Mouse (Mus musculus) small intestine, adult 2 months (tissue): Measurements from ENCODE around the gene Crhr2. TPM values are rescaled to one million over a fixed set of nuclear protein-coding genes. Genes with fewer than 3 reads are reported as not detected.

Source experiments
- H3K27ac ChIP-seq: fragments of 200-500 bp; 2 replicates; pipeline ENCODE4 v1.5.1; 2012; ENCODE audit warnings: low read depth, low read length, control low read depth, inconsistent platforms; ENCODE audit not compliant: insufficient read depth
- H3K27me3 ChIP-seq: fragments of 200-500 bp; 2 replicates; pipeline ENCODE4 v1.6.1; 2012; ENCODE audit warnings: mild to moderate bottlenecking, moderate library complexity, low read length, inconsistent platforms; ENCODE audit not compliant: control insufficient read depth, insufficient read depth
- H3K36me3 ChIP-seq: fragments of 200-500 bp; 2 replicates; pipeline ENCODE4 v1.6.1; 2012; ENCODE audit warnings: mild to moderate bottlenecking, low read length, control low read depth, inconsistent platforms; ENCODE audit not compliant: control insufficient read depth, insufficient read depth
- H3K4me1 ChIP-seq: fragments of 200-500 bp; 2 replicates; pipeline ENCODE4 v1.6.1; 2012; ENCODE audit warnings: low read length, inconsistent platforms, mixed read lengths; ENCODE audit not compliant: control insufficient read depth, insufficient read depth, insufficient read length
- H3K4me3 ChIP-seq: fragments of 200-500 bp; 2 replicates; pipeline ENCODE4 v1.5.1; 2012; ENCODE audit warnings: low read depth, mild to moderate bottlenecking, control low read depth, inconsistent platforms, low read length, moderate library complexity
- CTCF ChIP-seq: fragments of 200-500 bp; IDR thresholded peaks from 2 replicates; pipeline ENCODE4 v1.5.1; 2012; ENCODE audit warnings: low read depth, mild to moderate bottlenecking, control low read depth, inconsistent platforms, low read length, moderate library complexity, mixed read lengths; ENCODE audit not compliant: insufficient replicate concordance, insufficient read length; ENCODE audit errors: extremely low read depth
- POLR2A ChIP-seq: fragments of 200-500 bp; IDR thresholded peaks from 2 replicates; pipeline ENCODE4 v1.6.1; 2012; ENCODE audit warnings: low read depth, mild to moderate bottlenecking, control low read depth, inconsistent platforms, low read length, moderate library complexity
- WGBS: fragments of 180-500 bp; shearing (Covaris S2); methylation state at CpG from one replicate; pipeline ENCODE4 v1.1.7; 2018; 5-methylcytosine and 5-hydroxymethylcytosine counted together
- polyA plus RNA-seq: library from polyadenylated mRNA; depleted of rRNA; stranded (reverse); fragments of >200 nt; gene quantifications from 2 replicates; pipeline ENCODE4 v1.2.3, GENCODE M21; 2012

Gene Crhr2
- polyA plus RNA-seq, 1 experiment, result 0.51 TPM

GRCm38 (mm10) chr6:55090639-55091038, 42.2 kb downstream of the Crhr2 start:
- 17% methylated on average over 4 of the region's 4 CpGs for WGBS
- peak; percentile 19; the same call in 1 of the 2 replicates for TF ChIP-seq CTCF
- TF ChIP-seq POLR2A, result no peak
- no peak overlapping the region for H3K27ac ChIP-seq

GRCm38 (mm10) chr6:55087355-55087754, 45.5 kb downstream of the Crhr2 start:
- no peak overlapping the region for H3K27ac ChIP-seq

More at GRCm38 (mm10) chr6:55090639-55091038, 42.2 kb downstream of the Crhr2 start:
- no peaks in the 10 kb centered on the region for H3K27me3 ChIP-seq
- no peak overlapping the region for H3K4me3 ChIP-seq
- no peaks in the 10 kb centered on the region for H3K36me3 ChIP-seq
- H3K4me1 ChIP-seq, result no peaks in the 10 kb centered on the region

GRCm38 (mm10) chr6:55082261-55083051, 50.4 kb downstream of the Crhr2 start:
- Histone ChIP-seq H3K4me1 (no peaks in the 10 kb centered on the region), H3K4me3 (no peak overlapping the region), H3K27me3 (no peaks in the 10 kb centered on the region), H3K36me3 (peaks cover 23% of the 10 kb centered on the region), H3K27ac (no peak overlapping the region)
- TF ChIP-seq POLR2A, result no peak
- TF ChIP-seq CTCF, result no peak
- WGBS, result 71% methylated on average over 7 of the region's 7 CpGs

More at GRCm38 (mm10) chr6:55087355-55087754, 45.5 kb downstream of the Crhr2 start:
- H3K27me3 ChIP-seq, result no peaks in the 10 kb centered on the region
- no peaks in the 10 kb centered on the region for H3K4me1 ChIP-seq
- H3K36me3 ChIP-seq, result no peaks in the 10 kb centered on the region
- 58% methylated on average over 4 of the region's 4 CpGs for whole genome bisulfite sequencing
- no peak for TF ChIP-seq POLR2A
- TF ChIP-seq CTCF, result no peak
- no peak overlapping the region for H3K4me3 ChIP-seq

- Histone ChIP-seq H3K4me3 (no peak overlapping the region), H3K27ac (no peak overlapping the region), H3K27me3 (no peaks in the 10 kb centered on the region), H3K36me3 (peaks cover 25% of the 10 kb centered on the region), H3K4me1 (no peaks in the 10 kb centered on the region)
- WGBS, result 82% methylated on average over 3 of the region's 3 CpGs
- TF ChIP-seq POLR2A, result no peak
- no peak for TF ChIP-seq CTCF
Observed at GRCm38 (mm10) chr6:55081379-55081778, 51.4 kb downstream of the Crhr2 start.

GRCm38 (mm10) chr6:55076561-55077255, 56.1 kb downstream of the Crhr2 start:
- no peaks in the 10 kb centered on the region for H3K4me1 ChIP-seq
- 81% methylated on average over 4 of the region's 4 CpGs for WGBS
- no peak for TF ChIP-seq CTCF
- no peak for TF ChIP-seq POLR2A
- no peaks in the 10 kb centered on the region for H3K27me3 ChIP-seq
- no peak overlapping the region for H3K4me3 ChIP-seq
- H3K36me3 ChIP-seq, result peaks cover 55% of the 10 kb centered on the region
- H3K27ac ChIP-seq, result no peak overlapping the region

GRCm38 (mm10) chr6:55065903-55066302, 66.9 kb downstream of the Crhr2 start:
- H3K36me3 ChIP-seq, result peaks cover 76% of the 10 kb centered on the region
- no peaks in the 10 kb centered on the region for H3K27me3 ChIP-seq
- H3K4me1 ChIP-seq, result no peaks in the 10 kb centered on the region
- no peak overlapping the region for H3K4me3 ChIP-seq
- H3K27ac ChIP-seq, result no peak overlapping the region
- WGBS, result 90% methylated on average over 2 of the region's 2 CpGs
- TF ChIP-seq POLR2A (no peak), CTCF (no peak)

- WGBS, result 76% methylated on average over 7 of the region's 7 CpGs
- TF ChIP-seq POLR2A, result no peak
- Histone ChIP-seq H3K4me3 (no peak overlapping the region), H3K27ac (no peak overlapping the region), H3K36me3 (peaks cover 77% of the 10 kb centered on the region), H3K27me3 (no peaks in the 10 kb centered on the region), H3K4me1 (no peaks in the 10 kb centered on the region)
Observed at GRCm38 (mm10) chr6:55064477-55064827, 68.4 kb downstream of the Crhr2 start.
